ENCODE assay signal across 10 mouse cellular contexts in genomic region chr7:90145897-90146296, GRCm38 (mm10). TPM values are rescaled to one million over a fixed set of nuclear protein-coding genes. Genes with fewer than 3 reads are reported as not detected.
DNase-seq lines count a peak whose midpoint lies in the region; ATAC-seq lines count a peak whose summit lies in the region.
"Had no signal": no experiment of that assay in that cellular context is flagged by ENCODE, and none has a peak within 500 bp of the region (broad histone marks: within the 10 kb centered on the region; RNA-seq: fewer than 3 reads in every experiment).

No protein-coding gene starts in this region.

- peak; percentile 46 for ATAC-seq in erythroblast, adult 5-6 weeks (replicated peaks; ENCODE audit: low FRiP score, poor library complexity, severe bottlenecking)
- ATAC-seq: forebrain, embryonic 14.5 days had no signal

- peak; percentile 30 for DNase-seq in gastrocnemius, adult 18-20 months (ENCODE audit: low spot score)
- no peak for DNase-seq in gastrocnemius, postnatal 10 days
- peak; percentile 8 for DNase-seq in 3T3-L1 (ENCODE audit: low read depth, low spot score)
- DNase-seq in kidney, postnatal 10 days = peak; percentile 27
- no peak for DNase-seq in urinary bladder, adult 2 months (ENCODE audit: low spot score)
- no peak for DNase-seq in Muller cell, postnatal 12 days (ENCODE audit: inconsistent ontology term)
- DNase-seq in urinary bladder, postnatal 10 days (ENCODE audit: low spot score) = no peak
- DNase-seq: midbrain, embryonic 14.5 days had no signal

RNA-seq across cellular contexts. Expression of gene Picalm, which starts 15.9 kb away (rescaled TPM):
- 10 to 100 TPM; 72.1 to 94.6 TPM for total RNA-seq in gastrocnemius, adult 18-20 months (2021)
- 100 to 1,000 TPM; 152 to 168 TPM for total RNA-seq in gastrocnemius, postnatal 10 days (2021)
- total RNA-seq in erythroblast, adult 5-6 weeks (2015; ENCODE audit: low replicate concordance) = 800 and 869 TPM in 2 replicates
- 1,037 and 1,102 TPM in 2 replicates for total RNA-seq in erythroblast, adult 5-6 weeks (2017; ENCODE audit: low replicate concordance)
- polyA plus RNA-seq in urinary bladder, adult 2 months (2012; rRNA removed) = 148 and 156 TPM in 2 replicates

Comparison
In these comparisons a context has a peak if more than half of its experiments do, and no peak if none do; other contexts are left out.
1. DNase-seq: peak in gastrocnemius, adult 18-20 months (single experiment), 3T3-L1 (single experiment) and kidney, postnatal 10 days (single experiment); none in gastrocnemius, postnatal 10 days (single experiment), urinary bladder, adult 2 months (single experiment), Muller cell, postnatal 12 days (single experiment) and urinary bladder, postnatal 10 days (single experiment).
2. RNA of gene Picalm, which starts 15.9 kb away (total RNA-seq): 800 to 1,102 TPM in erythroblast, adult 5-6 weeks; 152 to 168 TPM in gastrocnemius, postnatal 10 days and 72.1 to 94.6 TPM in gastrocnemius, adult 18-20 months; every median in the first group is over 4 times any median in the second.